Mouse (Mus musculus) liver, embryonic 14.5 days (tissue): ENCODE data around the gene Mettl24.

Source experiments
- CTCF ChIP-seq: IDR thresholded peaks from 2 replicates; pipeline ENCODE4 v1.5.1; 2016; ENCODE audit warnings: antibody characterized with exemption, low read depth, control low read depth
- EP300 ChIP-seq: IDR thresholded peaks from 2 replicates; pipeline ENCODE4 v1.6.1; 2016; ENCODE audit warnings: antibody characterized with exemption, low read depth

GRCm38 (mm10) chr10:40698652-40699051, 15.6 kb downstream of the Mettl24 start:
- TF ChIP-seq CTCF: no peak
- TF ChIP-seq EP300: no peak
